Mouse (Mus musculus) right cerebral cortex, adult 2 months (tissue): ENCODE measurements around the gene Uqcc1.

Experiments
- DNase-seq, 2 experiments: peaks; one replicate each; pipeline ENCODE4 v3.0.0; 2021 to 2022; ENCODE audit warnings: low spot score in 2 of 2

The Uqcc1 gene

GRCm38 (mm10) chr2:155814829-155815228 is 115.3 kb downstream of the Uqcc1 start:
- peak in 1 of 2 experiments; percentile 35 for DNase-seq

- no peak for DNase-seq
Measured at GRCm38 (mm10) chr2:155812637-155813036, 117.5 kb downstream of the Uqcc1 start.

GRCm38 (mm10) chr2:155811821-155812396 is 118.2 kb downstream of the Uqcc1 start:
- DNase-seq, result peak; percentile 94

GRCm38 (mm10) chr2:155809620-155810019 is 120.5 kb downstream of the Uqcc1 start:
- no peak for DNase-seq

GRCm38 (mm10) chr2:155807408-155807807 is 122.7 kb downstream of the Uqcc1 start:
- DNase-seq, result no peak

- no peak for DNase-seq
Measured at GRCm38 (mm10) chr2:155806548-155806947, 123.6 kb downstream of the Uqcc1 start.

- no peak for DNase-seq
Measured at GRCm38 (mm10) chr2:155805925-155806255, 124.2 kb downstream of the Uqcc1 start.

- DNase-seq, result no peak
Measured at GRCm38 (mm10) chr2:155805231-155805924, 124.7 kb downstream of the Uqcc1 start.

- DNase-seq, result no peak
Measured at GRCm38 (mm10) chr2:155804053-155804452, 126.1 kb downstream of the Uqcc1 start.

- no peak for DNase-seq
Measured at GRCm38 (mm10) chr2:155802761-155803160, 127.3 kb downstream of the Uqcc1 start.

- no peak for DNase-seq
Measured at GRCm38 (mm10) chr2:155798613-155799012, 131.5 kb downstream of the Uqcc1 start.
